In the genomic region with DNA sequence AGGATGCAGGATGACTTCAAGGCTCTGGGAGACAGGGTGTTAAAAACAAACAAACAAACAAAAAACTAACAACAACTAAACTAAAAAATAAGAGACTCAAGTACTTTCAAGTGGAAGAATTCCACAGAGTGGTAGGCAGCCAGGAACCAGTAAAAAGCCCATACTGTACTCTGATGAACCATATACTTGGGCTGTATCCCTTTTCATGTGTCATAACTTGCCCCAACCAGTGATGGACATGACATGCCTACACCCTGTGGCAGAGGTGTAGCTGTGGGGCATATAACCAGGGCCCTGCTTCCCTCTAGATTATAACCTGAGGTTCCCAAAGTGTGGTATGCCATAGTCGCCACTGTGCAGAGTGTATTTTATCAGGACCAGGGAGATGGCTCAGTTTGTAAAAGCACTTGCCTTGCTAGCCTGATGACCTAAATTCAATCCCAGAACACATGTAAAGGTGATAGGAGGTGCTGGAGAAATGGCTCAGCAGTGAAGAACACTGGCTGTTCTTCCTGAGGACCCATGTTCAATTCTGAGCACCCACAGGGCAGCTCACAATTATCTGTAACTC, we compare ENCODE assay signal across 8 mouse cellular contexts. TPM values are rescaled to one million over a fixed set of nuclear protein-coding genes. Genes with fewer than 3 reads are reported as not detected.
DNase-seq lines count a peak whose midpoint lies in the region; ATAC-seq and TF ChIP-seq lines count a peak whose summit lies in the region.

No protein-coding gene starts in this region.

- H3K4me2 ChIP-seq in heart, embryonic 14.5 days (ENCODE audit: low read length): peak overlapping the region; percentile 96
- H3K4me2 ChIP-seq in hindbrain, embryonic 12.5 days (replicated peaks): peak overlapping the region; percentile 89
- H3K4me2 ChIP-seq in midbrain, embryonic 11.5 days: peak overlapping the region; percentile 75

- H3K9ac ChIP-seq in heart, embryonic 14.5 days (ENCODE audit: low read length): peak overlapping the region; percentile 77; the same call in 1 of the 2 replicates
- peak overlapping the region; percentile 76; the same call in 1 of the 2 replicates for H3K9ac ChIP-seq in hindbrain, embryonic 12.5 days
- peak overlapping the region; percentile 80; the same call in 1 of the 2 replicates for H3K9ac ChIP-seq in midbrain, embryonic 11.5 days (ENCODE audit: low read length)

- H3K4me3 ChIP-seq in heart, embryonic 14.5 days (ENCODE audit: control insufficient read depth in 1 of 2, insufficient read depth in 1 of 2, low read depth in 1 of 2, low read length in 2 of 2): peak overlapping the region; percentile 62 to 97; a peak in 3 of 4 replicates
- peak overlapping the region; percentile 72 for H3K4me3 ChIP-seq in hindbrain, embryonic 12.5 days
- peak overlapping the region; percentile 54 for H3K4me3 ChIP-seq in midbrain, embryonic 11.5 days (ENCODE audit: low read depth, low read length)

- ATAC-seq in heart, embryonic 14.5 days (ENCODE audit: insufficient number of reproducible peaks, insufficient read depth, low FRiP score, low read depth): no peak
- ATAC-seq in Patski: peak; percentile 36
- ATAC-seq in hindbrain, embryonic 12.5 days (ENCODE audit: low FRiP score): peak; percentile 75
- peak; percentile 73 for ATAC-seq in midbrain, embryonic 11.5 days (ENCODE audit: low FRiP score)

- H3K4me1 ChIP-seq in heart, embryonic 14.5 days (ENCODE audit: control insufficient read depth in 2 of 2, insufficient read depth in 2 of 2, low read length in 2 of 2): peaks cover 6 to 9% of the 10 kb centered on the region in 2 experiments
- peaks cover 14% of the 10 kb centered on the region for H3K4me1 ChIP-seq in hindbrain, embryonic 12.5 days
- peaks cover 11% of the 10 kb centered on the region for H3K4me1 ChIP-seq in midbrain, embryonic 11.5 days (ENCODE audit: control insufficient read depth, insufficient read depth, low read length)

- DNase-seq in heart, postnatal 36 days: no peak
- DNase-seq in Patski (ENCODE audit: low read depth, low spot score): no peak
- DNase-seq in midbrain, embryonic 11.5 days (ENCODE audit: low spot score, missing footprints): no peak
- no peak for DNase-seq in gastrocnemius, postnatal 4 days (ENCODE audit: low spot score in 2 of 2)
- DNase-seq in right cerebral cortex, postnatal 4 days: no peak
- no peak for DNase-seq in adrenal gland, adult 18-20 months (ENCODE audit: low spot score in 2 of 2)

- no peaks in the 10 kb centered on the region for H3K27me3 ChIP-seq in heart, embryonic 14.5 days (ENCODE audit: control insufficient read depth, insufficient read depth, low read length)
- peaks cover 12% of the 10 kb centered on the region for H3K27me3 ChIP-seq in Patski
- no peaks in the 10 kb centered on the region for H3K27me3 ChIP-seq in hindbrain, embryonic 12.5 days
- no peaks in the 10 kb centered on the region; the same call in 1 of the 2 replicates for H3K27me3 ChIP-seq in midbrain, embryonic 11.5 days (ENCODE audit: control insufficient read depth, insufficient read depth, low read length)

- CTCF ChIA-PET in Patski (lab: Charles Lee): no interaction called here

- TF ChIP-seq CTCF in Patski (IDR thresholded peaks at IDR 0.05): no peak

- POLR2A ChIA-PET in Patski (lab: Charles Lee): interaction anchor here (1.0 kb wide), 1 partner anchor 30 kb away, joined by 5 read pairs; a partner anchor contains a TSS

- H3K36me3 ChIP-seq in heart, embryonic 14.5 days (ENCODE audit: control insufficient read depth, insufficient read depth, low read length): no peaks in the 10 kb centered on the region
- no peaks in the 10 kb centered on the region for H3K36me3 ChIP-seq in hindbrain, embryonic 12.5 days
- H3K36me3 ChIP-seq in midbrain, embryonic 11.5 days (ENCODE audit: control insufficient read depth, insufficient read depth, low read length): no peaks in the 10 kb centered on the region

- no peak overlapping the region for H3K27ac ChIP-seq in heart, embryonic 14.5 days (replicated peaks in 1 of 2; ENCODE audit: control insufficient read depth in 1 of 2, insufficient read depth in 1 of 2, low read depth in 2 of 2, low read length in 2 of 2)
- 0 out of 2 replicates have a peak overlapping the region, but pooled peaks have one; percentile 76 for H3K27ac ChIP-seq in hindbrain, embryonic 12.5 days
- H3K27ac ChIP-seq in midbrain, embryonic 11.5 days (ENCODE audit: low read depth, low read length): no peak overlapping the region

- no peaks in the 10 kb centered on the region for H3K9me3 ChIP-seq in heart, embryonic 14.5 days (ENCODE audit: control insufficient read depth, low read length)
- no peaks in the 10 kb centered on the region for H3K9me3 ChIP-seq in hindbrain, embryonic 12.5 days (replicated peaks)
- no peaks in the 10 kb centered on the region for H3K9me3 ChIP-seq in midbrain, embryonic 11.5 days (ENCODE audit: control insufficient read depth, low read length)

- WGBS in heart, embryonic 14.5 days: 84% methylated on average over 1 of the region's 1 CpGs
- WGBS in hindbrain, embryonic 12.5 days: 85% methylated on average over 1 of the region's 1 CpGs
- WGBS in midbrain, embryonic 11.5 days: 77% methylated on average over 1 of the region's 1 CpGs

- in situ Hi-C loops in Patski (cut with MboI; ENCODE audit: low pct_unique_long_range_greater_than_20kb): loop anchor here (10.0 kb wide), 1 partner anchor 335 kb away; no protein-coding TSS in a partner anchor

- intact Hi-C loops in heart, postnatal 36 days (cut with DNase I): loop anchor here (10.0 kb wide), 2 partner anchors 205 to 445 kb away; no protein-coding TSS in a partner anchor

RNA-seq across cellular contexts. Expression of a gene that starts 29.6 kb away (rescaled TPM):
- 4.0 and 5.8 TPM in 2 replicates for polyA plus RNA-seq in heart, embryonic 14.5 days (2014; fragmentation: Nextera tagmentation; extraction: Ambion mirVana)
- total RNA-seq in heart, postnatal 36 days (2021): 1 to 10 TPM; 1.4 to 1.7 TPM
- 21.0 TPM for polyA plus RNA-seq in Patski (2021)
- 9.8 and 12.1 TPM in 2 replicates for polyA plus RNA-seq in hindbrain, embryonic 12.5 days (2016; fragmentation: Nextera tagmentation; extraction: Ambion mirVana)
- polyA plus RNA-seq in midbrain, embryonic 11.5 days (2014; fragmentation: Nextera tagmentation; extraction: Ambion mirVana): 11.2 and 11.6 TPM in 2 replicates
- 1 to 10 TPM in 1 of 2 experiments, under 1 TPM in 1; 0.62 to 1.5 TPM for total RNA-seq in gastrocnemius, postnatal 4 days (2021)
- total RNA-seq in adrenal gland, adult 18-20 months (2021): 10 to 100 TPM in 1 of 2 experiments, 1 to 10 TPM in 1; 8.1 to 32.8 TPM

RNA-seq across cellular contexts. Expression of a gene that starts 29.6 kb away (rescaled TPM):
- polyA plus RNA-seq in heart, embryonic 14.5 days (2014; fragmentation: Nextera tagmentation; extraction: Ambion mirVana): 18.2 and 19.2 TPM in 2 replicates
- total RNA-seq in heart, postnatal 36 days (2021): 1 to 10 TPM; 1.6 to 2.3 TPM
- polyA plus RNA-seq in Patski (2021): 10.2 TPM
- 36.2 and 38.1 TPM in 2 replicates for polyA plus RNA-seq in hindbrain, embryonic 12.5 days (2016; fragmentation: Nextera tagmentation; extraction: Ambion mirVana)
- polyA plus RNA-seq in midbrain, embryonic 11.5 days (2014; fragmentation: Nextera tagmentation; extraction: Ambion mirVana): 52.4 and 58.9 TPM in 2 replicates
- total RNA-seq in gastrocnemius, postnatal 4 days (2021): 10 to 100 TPM in 1 of 2 experiments, 1 to 10 TPM in 1; 8.7 to 11.2 TPM
- 1 to 10 TPM; 7.8 to 9.2 TPM for total RNA-seq in adrenal gland, adult 18-20 months (2021)
